Mouse (Mus musculus) forebrain, postnatal 0 days (tissue): ENCODE measurements around the gene Bard1. TPM values are rescaled to one million over a fixed set of nuclear protein-coding genes. Genes with fewer than 3 reads are reported as not detected.

ENCODE experiments used
- ATAC-seq: fragments of 200-750 bp; cut with Nextera tagmentation; 2 replicates; pipeline ENCODE4 v1.8.0; 2017; ENCODE audit warnings: mild to moderate bottlenecking, moderate library complexity
- DNase-seq: peaks from one replicate; pipeline ENCODE4 v3.0.0-alpha.2; 2015
- H3K27ac ChIP-seq: fragments of 300-500 bp; sonication (generic); 2 replicates; pipeline ENCODE4 v1.5.1; 2014; ENCODE audit warnings: low read depth, mild to moderate bottlenecking, antibody characterized with exemption, low read length, moderate library complexity, mixed read lengths
- H3K27me3 ChIP-seq: fragments of 300-500 bp; sonication (generic); 2 replicates; pipeline ENCODE4 v1.6.1; 2014; ENCODE audit warnings: mild to moderate bottlenecking, low read length, mixed read lengths; ENCODE audit not compliant: insufficient read depth
- H3K36me3 ChIP-seq: fragments of 300-500 bp; sonication (generic); 2 replicates; pipeline ENCODE4 v1.6.1; 2014; ENCODE audit warnings: mild to moderate bottlenecking, moderate library complexity; ENCODE audit not compliant: insufficient read depth
- H3K4me1 ChIP-seq: fragments of 300-500 bp; sonication (generic); 2 replicates; pipeline ENCODE4 v1.6.1; 2014; ENCODE audit warnings: antibody characterized with exemption; ENCODE audit not compliant: insufficient read depth
- H3K4me2 ChIP-seq: fragments of 300-500 bp; sonication (generic); 2 replicates; pipeline ENCODE4 v1.6.1; 2014; ENCODE audit warnings: low read depth, mild to moderate bottlenecking, moderate library complexity
- H3K4me3 ChIP-seq: fragments of 300-500 bp; sonication (generic); 2 replicates; pipeline ENCODE4 v1.5.1; 2014; ENCODE audit warnings: low read depth, low read length, mixed read lengths
- H3K9ac ChIP-seq: fragments of 300-500 bp; sonication (generic); 2 replicates; pipeline ENCODE4 v1.6.1; 2014; ENCODE audit warnings: mild to moderate bottlenecking
- H3K9me3 ChIP-seq: fragments of 300-500 bp; sonication (generic); 2 replicates; pipeline ENCODE4 v1.6.1; 2016; ENCODE audit warnings: low read length
- CTCF ChIP-seq: sonication (generic); IDR thresholded peaks from 2 replicates; pipeline ENCODE4 v1.5.1; 2016; ENCODE audit warnings: antibody characterized with exemption, control low read depth, low read depth
- WGBS: fragments of 180-500 bp; shearing (Covaris S2); extraction: QIAGEN DNeasy Blood & Tissue Kit; methylation state at CpG from one replicate; pipeline ENCODE4 v1.1.7; 2014; 5-methylcytosine and 5-hydroxymethylcytosine counted together
- polyA plus RNA-seq: library from polyadenylated mRNA; unstranded; fragments of >200 nt; fragmentation: Nextera tagmentation; extraction: Ambion mirVana; gene quantifications from 2 replicates; pipeline ENCODE4 v1.2.1, GENCODE M21; 2015
- total RNA-seq: library from RNA; depleted of rRNA; stranded (reverse); fragments of >200 nt; gene quantifications from 2 replicates; pipeline ENCODE4 v1.2.3, GENCODE M21; 2014

Bard1 gene
- total and polyA plus RNA-seq, 2 experiments from 2014 or later, result 0.27 to 1.8 TPM

DNA sequence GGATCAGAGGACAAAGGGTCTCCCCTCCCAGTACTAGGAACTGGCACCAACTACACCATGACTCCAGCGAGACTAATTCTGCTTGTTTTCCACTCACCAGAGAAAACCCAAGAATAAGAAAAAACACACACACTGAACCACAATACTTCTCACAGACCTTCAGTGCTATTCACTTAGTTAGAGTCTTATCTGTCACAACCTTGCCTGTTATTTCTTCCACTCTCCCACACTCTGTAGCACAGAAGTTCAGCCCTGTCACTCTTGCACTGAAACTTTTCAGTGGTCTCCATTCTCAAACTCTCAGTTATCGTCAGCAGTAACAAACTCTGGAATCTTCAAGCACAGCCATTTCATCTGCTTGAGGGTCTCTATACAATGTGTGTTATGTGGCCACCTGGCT, 50.2 kb downstream of the Bard1 start:
- no peak for TF ChIP-seq CTCF
- Histone ChIP-seq H3K4me3 (no peak overlapping the region), H3K4me1 (no peaks in the 10 kb centered on the region), H3K27me3 (no peaks in the 10 kb centered on the region), H3K4me2 (no peak overlapping the region), H3K9me3 (no peaks in the 10 kb centered on the region), H3K27ac (no peak overlapping the region), H3K9ac (no peak overlapping the region), H3K36me3 (no peaks in the 10 kb centered on the region)
- WGBS, result 81% methylated on average over 2 of the region's 2 CpGs
- DNase-seq (no peak), ATAC-seq (no peak)

DNA sequence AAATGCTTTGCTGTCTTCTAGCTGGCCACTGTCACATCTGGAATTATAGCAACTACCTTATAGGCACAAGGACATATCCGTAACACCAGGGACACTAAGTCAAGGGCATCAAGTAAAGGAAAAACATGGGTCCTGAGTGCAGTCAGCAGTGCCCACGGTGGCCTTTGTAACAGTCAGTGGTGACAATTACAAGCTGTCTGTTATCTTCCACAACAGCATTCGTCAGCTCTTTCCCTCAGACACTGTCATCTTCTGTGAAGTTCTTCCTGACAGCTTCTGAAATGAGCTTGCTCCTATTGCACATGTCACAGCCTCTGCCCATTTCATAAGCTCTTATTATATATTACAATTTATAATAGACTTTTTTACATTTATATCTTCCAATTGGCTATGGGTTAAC, 50.7 kb downstream of the Bard1 start:
- 94% methylated on average over 3 of the region's 3 CpGs for WGBS

DNA sequence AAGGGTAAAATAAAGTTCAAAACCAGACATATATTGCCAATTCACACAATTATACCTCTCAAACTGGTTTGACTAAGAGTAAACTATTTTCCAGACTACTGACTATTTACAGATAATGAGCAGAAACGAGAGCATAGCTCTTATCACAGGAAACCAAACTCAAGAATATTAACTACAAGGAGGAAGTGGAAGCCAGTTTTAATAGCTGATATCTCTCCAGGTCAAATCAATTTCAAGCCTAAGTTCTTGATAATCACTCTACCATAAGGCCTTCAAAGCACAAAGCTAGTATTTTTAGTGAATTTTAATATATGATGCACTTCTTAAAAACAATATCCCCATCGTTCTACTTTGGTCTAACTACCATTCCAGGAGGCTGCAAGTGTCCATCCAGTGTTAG, 57.8 kb downstream of the Bard1 start:
- Histone ChIP-seq H3K4me1 (no peaks in the 10 kb centered on the region), H3K9ac (no peak overlapping the region), H3K4me2 (no peak overlapping the region), H3K36me3 (no peaks in the 10 kb centered on the region), H3K9me3 (no peaks in the 10 kb centered on the region), H3K4me3 (no peak overlapping the region), H3K27ac (no peak overlapping the region), H3K27me3 (no peaks in the 10 kb centered on the region)
- ATAC-seq (no peak), DNase-seq (no peak)
- 92% methylated on average over 2 of the region's 2 CpGs for WGBS
- TF ChIP-seq CTCF, result no peak

More for the DNA sequence above, 50.7 kb downstream of the Bard1 start:
- ATAC-seq, result no peak
- H3K4me2 ChIP-seq, result no peak overlapping the region
- no peaks in the 10 kb centered on the region for H3K27me3 ChIP-seq
- H3K4me1 ChIP-seq, result no peaks in the 10 kb centered on the region
- H3K9ac ChIP-seq, result no peak overlapping the region
- no peak overlapping the region for H3K27ac ChIP-seq
- H3K4me3 ChIP-seq, result no peak overlapping the region
- no peak for DNase-seq
- no peaks in the 10 kb centered on the region for H3K9me3 ChIP-seq
- no peak for TF ChIP-seq CTCF
- no peaks in the 10 kb centered on the region for H3K36me3 ChIP-seq

DNA sequence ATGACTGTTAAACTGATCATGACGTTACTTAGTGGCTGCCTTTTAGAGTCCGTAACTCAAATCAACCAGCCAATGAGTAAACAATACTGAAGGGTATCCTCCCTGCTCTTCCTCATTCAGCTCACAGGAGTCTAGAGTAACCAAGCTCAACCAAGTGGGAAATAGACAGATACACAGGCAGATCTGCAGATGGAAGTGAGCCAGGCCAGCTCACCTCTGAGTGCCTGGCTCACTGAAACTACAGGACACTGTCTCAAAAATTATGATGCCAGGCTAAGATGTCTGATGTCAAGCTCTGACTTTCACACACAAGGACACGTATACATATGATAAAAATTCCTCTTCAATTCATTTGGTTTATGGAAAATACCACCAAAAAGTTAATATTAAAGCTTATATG, 59.0 kb downstream of the Bard1 start:
- H3K4me2 ChIP-seq, result no peak overlapping the region
- no peak for TF ChIP-seq CTCF
- H3K27ac ChIP-seq, result no peak overlapping the region
- H3K9ac ChIP-seq, result no peak overlapping the region
- no peak for ATAC-seq
- no peaks in the 10 kb centered on the region for H3K27me3 ChIP-seq
- H3K4me1 ChIP-seq, result no peaks in the 10 kb centered on the region
- no peaks in the 10 kb centered on the region for H3K36me3 ChIP-seq
- 95% methylated on average over 3 of the region's 3 CpGs for WGBS
- no peak for DNase-seq
- H3K4me3 ChIP-seq, result no peak overlapping the region
- no peaks in the 10 kb centered on the region for H3K9me3 ChIP-seq

DNA sequence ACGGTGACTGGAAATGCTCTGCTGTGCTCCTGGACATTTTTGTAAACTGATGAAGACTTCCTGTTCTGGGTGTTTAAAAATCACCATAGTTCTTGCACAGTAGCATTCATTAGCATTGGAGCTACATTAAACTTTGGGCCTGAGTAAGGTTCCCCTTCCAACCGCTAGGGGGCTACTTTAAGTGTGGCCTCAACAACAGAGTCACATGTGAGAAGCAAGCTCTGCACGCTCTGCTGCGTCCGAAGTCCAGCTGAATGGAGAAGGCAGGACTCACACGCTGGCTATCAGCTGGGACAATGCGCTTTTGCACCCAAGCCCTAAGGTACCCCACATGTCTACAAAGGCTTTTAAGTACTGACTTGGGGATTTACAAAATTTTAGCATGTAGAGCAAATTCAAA, 65.9 kb downstream of the Bard1 start:
- no peaks in the 10 kb centered on the region for H3K27me3 ChIP-seq
- H3K36me3 ChIP-seq, result no peaks in the 10 kb centered on the region
- no peak overlapping the region for H3K4me2 ChIP-seq
- no peaks in the 10 kb centered on the region for H3K4me1 ChIP-seq
- ATAC-seq (peak; percentile 80), DNase-seq (peak; percentile 34)
- no peak overlapping the region for H3K9ac ChIP-seq
- WGBS, result 39% methylated on average over 7 of the region's 7 CpGs
- peak; percentile 67 for TF ChIP-seq CTCF
- no peak overlapping the region for H3K4me3 ChIP-seq
- no peak overlapping the region for H3K27ac ChIP-seq
- H3K9me3 ChIP-seq, result no peaks in the 10 kb centered on the region

DNA sequence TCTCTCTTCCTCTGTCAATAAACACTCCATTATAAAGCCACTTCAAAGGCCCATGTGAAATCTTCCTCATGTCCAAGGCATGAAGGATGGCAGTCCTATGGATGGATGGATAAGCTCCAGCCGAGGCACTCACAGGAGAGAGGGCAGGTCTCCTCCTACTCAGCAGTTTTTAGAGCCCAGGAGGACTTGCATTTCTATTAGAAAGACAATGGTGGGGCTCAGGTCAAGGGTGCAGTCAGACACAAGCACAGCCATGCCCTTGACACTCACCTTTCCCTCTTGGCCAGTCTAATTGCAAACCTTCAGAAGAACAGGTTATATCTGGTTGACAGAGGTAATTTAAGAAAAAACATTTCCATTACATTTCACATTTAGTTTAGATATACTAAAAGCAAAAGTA, 67.4 kb downstream of the Bard1 start:
- H3K27me3 ChIP-seq, result no peaks in the 10 kb centered on the region
- TF ChIP-seq CTCF, result no peak
- ATAC-seq (no peak), DNase-seq (no peak)
- H3K27ac ChIP-seq, result no peak overlapping the region
- no peaks in the 10 kb centered on the region for H3K36me3 ChIP-seq
- no peaks in the 10 kb centered on the region for H3K9me3 ChIP-seq
- H3K9ac ChIP-seq, result no peak overlapping the region
- WGBS, result 93% methylated on average over 1 of the region's 1 CpGs
- H3K4me3 ChIP-seq, result no peak overlapping the region
- H3K4me2 ChIP-seq, result no peak overlapping the region
- no peaks in the 10 kb centered on the region for H3K4me1 ChIP-seq

DNA sequence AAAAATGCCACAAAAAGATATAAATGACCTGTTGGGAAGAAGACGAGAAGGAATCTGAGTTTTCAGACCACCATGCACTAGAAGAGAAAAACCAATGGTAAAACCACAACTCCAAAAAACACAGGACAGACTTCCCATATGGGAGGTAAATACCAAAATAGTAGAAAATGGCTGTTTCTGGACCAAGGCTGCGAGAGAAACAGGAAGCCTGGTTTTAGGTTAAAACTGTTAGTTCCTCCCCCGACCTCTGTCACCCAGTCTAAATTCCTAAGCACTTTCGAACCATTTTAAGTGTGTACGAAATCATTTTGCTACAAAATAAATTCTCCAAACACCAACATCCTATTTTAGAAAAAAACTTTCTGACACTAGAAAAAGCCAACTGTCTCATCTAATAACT, 80.2 kb downstream of the Bard1 start:
- Histone ChIP-seq H3K36me3 (no peaks in the 10 kb centered on the region), H3K27ac (no peak overlapping the region)
- ATAC-seq, result no peak

DNA sequence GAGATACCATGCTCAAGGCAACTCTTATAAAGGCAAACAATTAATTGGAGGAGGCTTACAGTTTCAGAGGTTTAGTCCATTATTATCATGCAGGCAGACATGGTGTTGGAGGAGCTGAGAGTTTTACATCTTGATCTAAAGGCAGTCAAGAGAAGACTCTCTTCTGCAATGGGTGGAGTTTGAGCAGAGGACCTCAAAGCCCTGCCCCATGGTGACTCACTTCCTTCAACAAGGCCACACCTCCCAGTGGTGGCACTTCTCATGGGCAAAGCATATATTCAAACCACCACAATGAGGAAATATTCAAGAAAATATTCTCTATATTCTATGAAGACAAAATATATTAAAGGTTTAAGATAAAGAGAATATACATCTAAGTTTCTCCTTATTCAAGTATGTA, 88.6 kb downstream of the Bard1 start:
- Histone ChIP-seq H3K27me3 (no peaks in the 10 kb centered on the region), H3K4me1 (no peaks in the 10 kb centered on the region), H3K4me3 (no peak overlapping the region), H3K4me2 (no peak overlapping the region), H3K9me3 (peaks cover 5% of the 10 kb centered on the region; the same call in 1 of the 2 replicates), H3K9ac (no peak overlapping the region), H3K27ac (no peak overlapping the region), H3K36me3 (no peaks in the 10 kb centered on the region)
- no peak for DNase-seq
- TF ChIP-seq CTCF, result no peak
- ATAC-seq, result no peak

More for the DNA sequence above, 80.2 kb downstream of the Bard1 start:
- WGBS, result 92% methylated on average over 5 of the region's 5 CpGs
- TF ChIP-seq CTCF, result no peak
- no peaks in the 10 kb centered on the region for H3K4me1 ChIP-seq
- H3K9me3 ChIP-seq, result no peaks in the 10 kb centered on the region
- no peak overlapping the region for H3K9ac ChIP-seq
- no peak for DNase-seq
- H3K27me3 ChIP-seq, result no peaks in the 10 kb centered on the region
- H3K4me3 ChIP-seq, result no peak overlapping the region
- no peak overlapping the region for H3K4me2 ChIP-seq
